Comparison of ENCODE assay signal across 16 mouse cellular contexts in genomic region chr11:53496946-53497345, GRCm38 (mm10). TPM values are rescaled to one million over a fixed set of nuclear protein-coding genes. Genes with fewer than 3 reads are reported as not detected.
A peak's percentile ranks its signal among the peaks of the same experiment; 100 is the strongest.
DNase-seq lines count a peak whose midpoint lies in the region; ATAC-seq and TF ChIP-seq lines count a peak whose summit lies in the region.
"Had no signal": no experiment of that assay in that cellular context is flagged by ENCODE, and none has a peak within 500 bp of the region (broad histone marks: within the 10 kb centered on the region; RNA-seq: fewer than 3 reads in every experiment).

No protein-coding gene starts in this region.

- no peak overlapping the region for H3K9ac ChIP-seq in forebrain, embryonic 15.5 days (replicated peaks)
- H3K9ac ChIP-seq in forebrain, embryonic 14.5 days (ENCODE audit: low read length): no peak overlapping the region
- H3K9ac ChIP-seq in hindbrain, postnatal 0 days (replicated peaks; ENCODE audit: low read length): no peak overlapping the region
- H3K9ac ChIP-seq: embryonic facial prominence, embryonic 13.5 days; hindbrain, embryonic 12.5 days; kidney, embryonic 15.5 days had no signal

- no peaks in the 10 kb centered on the region for H3K36me3 ChIP-seq in forebrain, embryonic 15.5 days
- H3K36me3 ChIP-seq in forebrain, embryonic 14.5 days (ENCODE audit: control insufficient read depth, insufficient read depth, low read length): no peaks in the 10 kb centered on the region
- H3K36me3 ChIP-seq in hindbrain, postnatal 0 days (ENCODE audit: insufficient read depth, low read length): no peaks in the 10 kb centered on the region
- H3K36me3 ChIP-seq: embryonic facial prominence, embryonic 13.5 days; hindbrain, embryonic 12.5 days; kidney, embryonic 15.5 days had no signal

- ATAC-seq in forebrain, embryonic 15.5 days (replicated peaks): 0 out of 2 replicates have a peak, but pooled peaks have one; percentile 26
- no peak; the same call in 1 of the 2 replicates for ATAC-seq in forebrain, embryonic 14.5 days
- no peak for ATAC-seq in erythroblast, adult 5-6 weeks (replicated peaks; ENCODE audit: low FRiP score, poor library complexity, severe bottlenecking)
- ATAC-seq in hindbrain, postnatal 0 days: no peak
- ATAC-seq: CD4-positive, CD25-positive, alpha-beta regulatory T cell, adult 4 months; lung, postnatal 0 days had no signal

- DNase-seq in forebrain, embryonic 14.5 days (ENCODE audit: low spot score): no peak
- peak; percentile 48 to 51 for DNase-seq in left cerebral cortex, adult 2 months (ENCODE audit: extremely low spot score in 1 of 2, low spot score in 2 of 2)
- DNase-seq in left cerebral cortex, postnatal 4 days: no peak
- DNase-seq in cerebellum, postnatal 36 days: peak; percentile 29 to 35
- peak; percentile 65 for DNase-seq in right cerebral cortex, postnatal 25 days
- no peak for DNase-seq in hindbrain, postnatal 0 days (ENCODE audit: low spot score)

- H3K27me3 ChIP-seq in forebrain, embryonic 15.5 days: no peaks in the 10 kb centered on the region
- no peaks in the 10 kb centered on the region for H3K27me3 ChIP-seq in forebrain, embryonic 14.5 days (replicated peaks; ENCODE audit: control insufficient read depth, insufficient read depth, low read length)
- H3K27me3 ChIP-seq in hindbrain, postnatal 0 days (ENCODE audit: insufficient read depth, low read length): peaks cover 16% of the 10 kb centered on the region; the same call in 1 of the 2 replicates
- H3K27me3 ChIP-seq: kidney, embryonic 15.5 days had no signal

- H3K4me3 ChIP-seq in forebrain, embryonic 15.5 days: no peak overlapping the region
- H3K4me3 ChIP-seq in forebrain, embryonic 14.5 days (ENCODE audit: low read depth, low read length): no peak overlapping the region
- H3K4me3 ChIP-seq in left cerebral cortex, adult 2 months: no peak overlapping the region
- no peak overlapping the region for H3K4me3 ChIP-seq in hindbrain, postnatal 0 days (ENCODE audit: low read length)
- H3K4me3 ChIP-seq: embryonic facial prominence, embryonic 13.5 days; hindbrain, embryonic 12.5 days; kidney, embryonic 15.5 days; myocyte had no signal

- WGBS in forebrain, embryonic 15.5 days: 58% methylated on average over 6 of the region's 6 CpGs
- WGBS in forebrain, embryonic 14.5 days: 67% methylated on average over 6 of the region's 6 CpGs
- WGBS in hindbrain, postnatal 0 days: 60% methylated on average over 6 of the region's 6 CpGs

- H3K4me2 ChIP-seq in forebrain, embryonic 15.5 days (replicated peaks): no peak overlapping the region
- H3K4me2 ChIP-seq in forebrain, embryonic 14.5 days (ENCODE audit: low read length): no peak overlapping the region
- H3K4me2 ChIP-seq in hindbrain, postnatal 0 days (ENCODE audit: low read depth, low read length): no peak overlapping the region
- H3K4me2 ChIP-seq: embryonic facial prominence, embryonic 13.5 days; hindbrain, embryonic 12.5 days; kidney, embryonic 15.5 days had no signal

- intact Hi-C loops in left cerebral cortex, adult 2 months (cut with DNase I): loop anchor here (2.0 kb wide), 2 partner anchors 24 to 26 kb away; partner anchors contain the start of gene Gm9837
- intact Hi-C loops in left cerebral cortex, postnatal 4 days (cut with DNase I): no loop called here

- peaks cover 20% of the 10 kb centered on the region for H3K4me1 ChIP-seq in forebrain, embryonic 15.5 days
- peaks cover 10% of the 10 kb centered on the region; the same call in 1 of the 2 replicates for H3K4me1 ChIP-seq in forebrain, embryonic 14.5 days (ENCODE audit: control insufficient read depth, insufficient read depth, low read length)
- no peaks in the 10 kb centered on the region for H3K4me1 ChIP-seq in hindbrain, postnatal 0 days (ENCODE audit: insufficient read depth, low read length)

- no peak overlapping the region for H3K27ac ChIP-seq in forebrain, embryonic 15.5 days (replicated peaks)
- no peak overlapping the region for H3K27ac ChIP-seq in forebrain, embryonic 14.5 days (ENCODE audit: low read depth, low read length)
- peak overlapping the region; percentile 50 for H3K27ac ChIP-seq in left cerebral cortex, adult 2 months
- H3K27ac ChIP-seq in hindbrain, postnatal 0 days: no peak overlapping the region
- H3K27ac ChIP-seq: embryonic facial prominence, embryonic 13.5 days; hindbrain, embryonic 12.5 days; kidney, embryonic 15.5 days had no signal

- no peaks in the 10 kb centered on the region for H3K9me3 ChIP-seq in forebrain, embryonic 15.5 days
- H3K9me3 ChIP-seq in forebrain, embryonic 14.5 days (replicated peaks; ENCODE audit: control insufficient read depth, low read length): no peaks in the 10 kb centered on the region
- no peaks in the 10 kb centered on the region for H3K9me3 ChIP-seq in hindbrain, postnatal 0 days (ENCODE audit: low read length)
- H3K9me3 ChIP-seq: embryonic facial prominence, embryonic 13.5 days; hindbrain, embryonic 12.5 days; kidney, embryonic 15.5 days had no signal

- TF ChIP-seq CTCF in left cerebral cortex, adult 2 months (IDR thresholded peaks at IDR 0.05): no peak
- no peak for TF ChIP-seq CTCF in hindbrain, postnatal 0 days (IDR thresholded peaks at IDR 0.05; ENCODE audit: low read depth)

RNA-seq across cellular contexts. Expression of gene Sowaha, which starts 16.9 kb away (rescaled TPM):
- 1.8 and 1.9 TPM in 2 replicates for polyA plus RNA-seq in forebrain, embryonic 15.5 days (2015; fragmentation: Nextera tagmentation; extraction: Ambion mirVana)
- 1.2 and 1.7 TPM in 2 replicates for polyA plus RNA-seq in forebrain, embryonic 14.5 days (2014; fragmentation: Nextera tagmentation; extraction: Ambion mirVana)
- 10 to 100 TPM; 68.8 to 83.8 TPM for total RNA-seq in left cerebral cortex, adult 2 months (2021)
- 10 to 100 TPM; 12.2 to 18.1 TPM for total RNA-seq in left cerebral cortex, postnatal 4 days (2021)
- total RNA-seq in erythroblast, adult 5-6 weeks (2015; ENCODE audit: low replicate concordance): 178 and 210 TPM in 2 replicates
- 298 and 357 TPM in 2 replicates for total RNA-seq in erythroblast, adult 5-6 weeks (2017; ENCODE audit: low replicate concordance)
- 8.7 and 10.6 TPM in 2 replicates for total RNA-seq in hindbrain, postnatal 0 days (2014; rRNA removed)
- 4.1 and 4.2 TPM in 2 replicates for polyA plus RNA-seq in hindbrain, postnatal 0 days (2015; fragmentation: Nextera tagmentation; extraction: Ambion mirVana)
- polyA plus RNA-seq: CD4-positive, CD25-positive, alpha-beta regulatory T cell, adult 4 months; myocyte had no signal

RNA-seq across cellular contexts. Expression of gene Gm9945, which starts 17.0 kb away (rescaled TPM):
- polyA plus RNA-seq in forebrain, embryonic 15.5 days (2015; fragmentation: Nextera tagmentation; extraction: Ambion mirVana): 0.50 TPM in 1 of 2 replicates, not detected in the other
- polyA plus RNA-seq in forebrain, embryonic 14.5 days (2014; fragmentation: Nextera tagmentation; extraction: Ambion mirVana): 0.19 TPM in 1 of 2 replicates, not detected in the other
- 1 to 10 TPM; 1.8 to 2.2 TPM for total RNA-seq in left cerebral cortex, adult 2 months (2021)
- total RNA-seq in left cerebral cortex, postnatal 4 days (2021): under 1 TPM; 0.52 to 0.98 TPM
- total RNA-seq in erythroblast, adult 5-6 weeks (2015; ENCODE audit: low replicate concordance): 2.3 and 2.5 TPM in 2 replicates
- 5.2 and 6.7 TPM in 2 replicates for total RNA-seq in erythroblast, adult 5-6 weeks (2017; ENCODE audit: low replicate concordance)
- not detected in 2 replicates for total RNA-seq in hindbrain, postnatal 0 days (2014; rRNA removed)
- 0.39 and 0.53 TPM in 2 replicates for polyA plus RNA-seq in hindbrain, postnatal 0 days (2015; fragmentation: Nextera tagmentation; extraction: Ambion mirVana)
- total RNA-seq: gastrocnemius, postnatal 4 days had no signal
- polyA plus RNA-seq: CD4-positive, CD25-positive, alpha-beta regulatory T cell, adult 4 months; embryonic facial prominence, embryonic 13.5 days; hindbrain, embryonic 12.5 days; kidney, embryonic 15.5 days; limb, embryonic 14.5 days; lung, postnatal 0 days; myocyte had no signal

RNA-seq across cellular contexts. Expression of gene Sept8, which starts 22.1 kb away (rescaled TPM):
- 21.6 and 23.1 TPM in 2 replicates for polyA plus RNA-seq in forebrain, embryonic 15.5 days (2015; fragmentation: Nextera tagmentation; extraction: Ambion mirVana)
- 12.3 and 16.7 TPM in 2 replicates for polyA plus RNA-seq in forebrain, embryonic 14.5 days (2014; fragmentation: Nextera tagmentation; extraction: Ambion mirVana)
- total RNA-seq in left cerebral cortex, adult 2 months (2021): 100 to 1,000 TPM; 304 to 314 TPM
- 10 to 100 TPM; 53.7 to 54.5 TPM for total RNA-seq in left cerebral cortex, postnatal 4 days (2021)
- 28.1 and 29.9 TPM in 2 replicates for total RNA-seq in erythroblast, adult 5-6 weeks (2015; ENCODE audit: low replicate concordance)
- 31.2 and 60.5 TPM in 2 replicates for total RNA-seq in erythroblast, adult 5-6 weeks (2017; ENCODE audit: low replicate concordance)
- total RNA-seq in hindbrain, postnatal 0 days (2014; rRNA removed): 55.3 and 56.6 TPM in 2 replicates
- 19.1 and 20.9 TPM in 2 replicates for polyA plus RNA-seq in hindbrain, postnatal 0 days (2015; fragmentation: Nextera tagmentation; extraction: Ambion mirVana)

RNA-seq across cellular contexts. Expression of gene Gm9837, which starts 26.7 kb away (rescaled TPM):
- not detected in 2 replicates for polyA plus RNA-seq in forebrain, embryonic 15.5 days (2015; fragmentation: Nextera tagmentation; extraction: Ambion mirVana)
- not detected in 2 replicates for polyA plus RNA-seq in forebrain, embryonic 14.5 days (2014; fragmentation: Nextera tagmentation; extraction: Ambion mirVana)
- total RNA-seq in left cerebral cortex, adult 2 months (2021): under 1 TPM in 1 of 2 experiments, not detected in 1; 0.84 TPM
- not detected for total RNA-seq in left cerebral cortex, postnatal 4 days (2021)
- not detected in 2 replicates for total RNA-seq in erythroblast, adult 5-6 weeks (2015; ENCODE audit: low replicate concordance)
- total RNA-seq in erythroblast, adult 5-6 weeks (2017; ENCODE audit: low replicate concordance): not detected in 2 replicates
- not detected in 2 replicates for total RNA-seq in hindbrain, postnatal 0 days (2014; rRNA removed)
- not detected in 2 replicates for polyA plus RNA-seq in hindbrain, postnatal 0 days (2015; fragmentation: Nextera tagmentation; extraction: Ambion mirVana)
- total RNA-seq: gastrocnemius, postnatal 4 days had no signal
- polyA plus RNA-seq: CD4-positive, CD25-positive, alpha-beta regulatory T cell, adult 4 months; embryonic facial prominence, embryonic 13.5 days; hindbrain, embryonic 12.5 days; kidney, embryonic 15.5 days; limb, embryonic 14.5 days; lung, postnatal 0 days; myocyte had no signal

RNA-seq across cellular contexts. Expression of gene Shroom1, which starts 39.9 kb away (rescaled TPM):
- 1.6 and 2.3 TPM in 2 replicates for polyA plus RNA-seq in forebrain, embryonic 15.5 days (2015; fragmentation: Nextera tagmentation; extraction: Ambion mirVana)
- polyA plus RNA-seq in forebrain, embryonic 14.5 days (2014; fragmentation: Nextera tagmentation; extraction: Ambion mirVana): 1.5 and 1.7 TPM in 2 replicates
- 1 to 10 TPM; 5.4 to 6.3 TPM for total RNA-seq in left cerebral cortex, adult 2 months (2021)
- total RNA-seq in left cerebral cortex, postnatal 4 days (2021): 1 to 10 TPM; 2.8 to 3.2 TPM
- total RNA-seq in erythroblast, adult 5-6 weeks (2015; ENCODE audit: low replicate concordance): not detected in 2 replicates
- not detected in 2 replicates for total RNA-seq in erythroblast, adult 5-6 weeks (2017; ENCODE audit: low replicate concordance)
- total RNA-seq in hindbrain, postnatal 0 days (2014; rRNA removed): 6.2 and 7.1 TPM in 2 replicates
- polyA plus RNA-seq in hindbrain, postnatal 0 days (2015; fragmentation: Nextera tagmentation; extraction: Ambion mirVana): 2.4 and 2.9 TPM in 2 replicates
- polyA plus RNA-seq: CD4-positive, CD25-positive, alpha-beta regulatory T cell, adult 4 months had no signal

Comparison
In these comparisons a context has a peak if more than half of its experiments do, and no peak if none do; other contexts are left out.
1. DNase-seq: peak in left cerebral cortex, adult 2 months (2 of 2), cerebellum, postnatal 36 days (2 of 2) and right cerebral cortex, postnatal 25 days (single experiment); none in forebrain, embryonic 14.5 days (single experiment), left cerebral cortex, postnatal 4 days (single experiment) and hindbrain, postnatal 0 days (single experiment).